Mouse (Mus musculus) liver, embryonic 14.5 days (tissue): ENCODE data around the gene Mpv17l2.

Experiments used
- CTCF ChIP-seq: IDR thresholded peaks from 2 replicates; pipeline ENCODE4 v1.5.1; 2016; ENCODE audit warnings: antibody characterized with exemption, low read depth, control low read depth
- EP300 ChIP-seq: IDR thresholded peaks from 2 replicates; pipeline ENCODE4 v1.6.1; 2016; ENCODE audit warnings: antibody characterized with exemption, low read depth

DNA sequence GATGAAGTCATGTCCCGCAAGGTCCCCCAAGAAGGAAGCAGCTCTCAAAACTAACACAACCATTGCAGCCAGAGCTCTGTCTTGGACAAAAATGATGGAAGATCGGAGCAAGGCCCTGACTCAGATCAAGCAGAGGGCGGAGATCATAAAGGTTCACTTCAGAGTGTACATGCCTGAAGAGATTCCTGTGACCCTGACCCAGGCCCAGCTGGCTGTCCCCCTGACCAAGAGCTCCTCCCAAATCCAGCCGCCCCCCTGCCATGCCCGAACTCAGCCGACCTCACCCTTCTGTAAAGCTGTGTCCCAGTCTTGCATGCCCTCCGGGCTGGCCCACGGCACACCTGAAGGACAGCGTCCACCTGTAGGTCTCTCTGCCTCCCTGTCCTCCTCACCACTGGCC, 51.0 kb downstream of the Mpv17l2 start:
- no peak for TF ChIP-seq CTCF
- TF ChIP-seq EP300 = no peak
